Mouse (Mus musculus): Measurements from ENCODE around the gene Slc12a1. TPM values are rescaled to one million over a fixed set of nuclear protein-coding genes. Genes with fewer than 3 reads are reported as not detected.

The Slc12a1 gene
- not detected in 4 replicates for total RNA-seq (2023)

GRCm38 (mm10) chr2:125152388-125152787 is at the start of gene Slc12a1:
Gene Slc12a1 (plus strand): TSS chr2:125152505.

GRCm38 (mm10) chr2:125123477-125123852 is 28.8 kb upstream of the Slc12a1 start, which contains the start of gene Myef2:
Gene Myef2 (minus strand): TSS chr2:125123661.

GRCm38 (mm10) chr2:125135903-125136811 is 16.1 kb upstream of the Slc12a1 start, which contains the start of gene Ctxn2:
Gene Ctxn2 (plus strand): TSS chr2:125136692.

GRCm38 (mm10) chr2:125247108-125247961 is 95.0 kb downstream of the Slc12a1 start, which contains the start of gene Dut:
Gene Dut (plus strand): TSS chr2:125247190.

Other genes with a start within 250 kb of the Slc12a1 start
- not detected in 4 replicates for gene Slc24a5, start 84.4 kb upstream of the Slc12a1 start, total RNA-seq (2023)
- gene Myef2, start 28.8 kb upstream of the Slc12a1 start, total RNA-seq (2023) = 31.8 to 34.7 TPM (median 33.5 TPM) in 4 replicates
- not detected in 4 replicates for gene Ctxn2, start 15.8 kb upstream of the Slc12a1 start, total RNA-seq (2023)
- gene Dut, start 94.7 kb downstream of the Slc12a1 start, total RNA-seq (2023) = 20.2 to 32.5 TPM (median 20.4 TPM) in 4 replicates